Mouse (Mus musculus) limb, embryonic 12.5 days (tissue): Measurements from ENCODE around the gene Pigl. TPM values are rescaled to one million over a fixed set of nuclear protein-coding genes. Genes with fewer than 3 reads are reported as not detected.
"Not testable (repeated sequence)": the region's sequence is repeated elsewhere in the genome, so short reads cannot be mapped to it uniquely, and the experiment has no call there.

Experiments
- ATAC-seq: fragments of 200-750 bp; cut with Nextera tagmentation; 2 replicates; pipeline ENCODE4 v1.8.0; 2017; ENCODE audit warnings: low read depth, moderate TSS enrichment; ENCODE audit not compliant: insufficient number of reproducible peaks, insufficient read depth, low FRiP score, low TSS enrichment
- H3K27ac ChIP-seq: fragments of 300-500 bp; sonication (generic); 2 replicates; pipeline ENCODE4 v1.5.1; 2016; ENCODE audit warnings: mild to moderate bottlenecking, moderate library complexity
- H3K27me3 ChIP-seq: fragments of 300-500 bp; sonication (generic); 2 replicates; pipeline ENCODE4 v1.6.1; 2016; ENCODE audit warnings: mild to moderate bottlenecking, moderate library complexity
- H3K36me3 ChIP-seq: fragments of 300-500 bp; sonication (generic); 2 replicates; pipeline ENCODE4 v1.6.1; 2016; ENCODE audit warnings: mild to moderate bottlenecking, moderate library complexity
- H3K4me1 ChIP-seq: fragments of 300-500 bp; sonication (generic); replicated peaks from 2 replicates; pipeline ENCODE4 v1.6.1; 2016
- H3K4me2 ChIP-seq: fragments of 300-500 bp; sonication (generic); 2 replicates; pipeline ENCODE4 v1.6.1; 2016; ENCODE audit warnings: mild to moderate bottlenecking, moderate library complexity
- H3K4me3 ChIP-seq: fragments of 300-500 bp; sonication (generic); replicated peaks from 2 replicates; pipeline ENCODE4 v1.5.1; 2016; ENCODE audit warnings: mild to moderate bottlenecking
- H3K9ac ChIP-seq: fragments of 300-500 bp; sonication (generic); replicated peaks from 2 replicates; pipeline ENCODE4 v1.6.1; 2016; ENCODE audit warnings: mild to moderate bottlenecking, moderate library complexity
- H3K9me3 ChIP-seq: fragments of 300-500 bp; sonication (generic); 2 replicates; pipeline ENCODE4 v1.6.1; 2016; ENCODE audit warnings: mild to moderate bottlenecking, moderate library complexity
- WGBS: fragments of 180-500 bp; shearing (Covaris S2); methylation state at CpG from one replicate; pipeline ENCODE4 v1.1.7; 2016; 5-methylcytosine and 5-hydroxymethylcytosine counted together
- polyA plus RNA-seq: library from polyadenylated mRNA; unstranded; fragments of >200 nt; fragmentation: Nextera tagmentation; extraction: Ambion mirVana; gene quantifications from 2 replicates; pipeline ENCODE4 v1.2.1, GENCODE M21; 2016

The Pigl gene
- polyA plus RNA-seq, 1 experiment from 2014 or later = 9.5 TPM

- no peak for ATAC-seq
- peaks cover 14% of the 10 kb centered on the region for H3K4me1 ChIP-seq
- WGBS = 61% methylated on average over 3 of the region's 3 CpGs
- H3K4me3 ChIP-seq = no peak overlapping the region
- no peaks in the 10 kb centered on the region for H3K27me3 ChIP-seq
- no peak overlapping the region for H3K27ac ChIP-seq
- no peak overlapping the region for H3K9ac ChIP-seq
- H3K9me3 ChIP-seq = no peaks in the 10 kb centered on the region
- no peak overlapping the region for H3K4me2 ChIP-seq
- no peaks in the 10 kb centered on the region for H3K36me3 ChIP-seq
Observed at GRCm38 (mm10) chr11:62497181-62497580, 38.9 kb downstream of the Pigl start.

GRCm38 (mm10) chr11:62498802-62499201 lies 40.5 kb downstream of the Pigl start:
- no peaks in the 10 kb centered on the region for H3K36me3 ChIP-seq
- H3K4me2 ChIP-seq = no peak overlapping the region
- no peak overlapping the region for H3K27ac ChIP-seq
- H3K27me3 ChIP-seq = no peaks in the 10 kb centered on the region
- H3K4me3 ChIP-seq = no peak overlapping the region
- 91% methylated on average over 2 of the region's 2 CpGs for WGBS
- ATAC-seq = no peak
- H3K9ac ChIP-seq = no peak overlapping the region
- H3K9me3 ChIP-seq = no peaks in the 10 kb centered on the region
- peaks cover 14% of the 10 kb centered on the region for H3K4me1 ChIP-seq

GRCm38 (mm10) chr11:62500529-62500928 lies 42.3 kb downstream of the Pigl start:
- H3K4me2 ChIP-seq = no peak overlapping the region
- 87% methylated on average over 2 of the region's 2 CpGs for WGBS
- H3K36me3 ChIP-seq = no peaks in the 10 kb centered on the region
- no peaks in the 10 kb centered on the region for H3K9me3 ChIP-seq
- H3K4me1 ChIP-seq = peaks cover 3% of the 10 kb centered on the region
- H3K4me3 ChIP-seq = no peak overlapping the region
- no peak overlapping the region for H3K9ac ChIP-seq
- no peak overlapping the region for H3K27ac ChIP-seq
- H3K27me3 ChIP-seq = no peaks in the 10 kb centered on the region
- no peak for ATAC-seq

DNA sequence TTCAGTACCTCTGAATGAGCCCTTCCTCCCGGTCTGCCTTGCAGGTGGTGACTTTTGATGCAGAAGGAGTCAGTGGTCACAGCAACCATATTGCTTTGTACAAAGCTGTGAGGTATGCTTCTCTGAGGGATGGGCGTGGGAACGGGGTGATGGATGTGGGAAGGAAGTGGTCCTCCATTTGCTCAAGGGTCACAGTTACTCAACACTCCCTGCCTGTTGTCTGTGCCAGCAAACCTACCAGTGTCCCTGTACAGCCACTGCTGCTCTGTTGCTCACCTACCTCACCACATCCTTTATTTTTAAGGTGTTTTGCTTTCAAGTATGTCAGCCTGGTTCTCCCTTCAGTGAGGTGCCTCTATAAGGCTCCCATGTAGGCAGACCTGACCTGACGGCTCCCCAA lies 49.4 kb downstream of the Pigl start:
- H3K4me2 ChIP-seq = no peak overlapping the region
- no peak overlapping the region for H3K4me3 ChIP-seq
- 87% methylated on average over 4 of the region's 4 CpGs for WGBS
- H3K9me3 ChIP-seq = no peaks in the 10 kb centered on the region
- no peak for ATAC-seq
- no peak overlapping the region for H3K9ac ChIP-seq
- H3K4me1 ChIP-seq = no peaks in the 10 kb centered on the region
- no peaks in the 10 kb centered on the region; the same call in 1 of the 2 replicates for H3K36me3 ChIP-seq
- no peak overlapping the region for H3K27ac ChIP-seq
- H3K27me3 ChIP-seq = no peaks in the 10 kb centered on the region

- not testable (repeated sequence) for ATAC-seq, H3K4me2 ChIP-seq, H3K4me1 ChIP-seq, H3K4me3 ChIP-seq, H3K27ac ChIP-seq, H3K9ac ChIP-seq, H3K36me3 ChIP-seq, H3K9me3 ChIP-seq, H3K27me3 ChIP-seq
- 96% methylated on average over 13 of the region's 13 CpGs for WGBS
Observed at GRCm38 (mm10) chr11:62508365-62508764, 50.1 kb downstream of the Pigl start.

GRCm38 (mm10) chr11:62508816-62509215 lies 50.6 kb downstream of the Pigl start:
- H3K4me2 ChIP-seq, H3K4me3 ChIP-seq, H3K9me3 ChIP-seq, H3K27me3 ChIP-seq, H3K4me1 ChIP-seq, ATAC-seq, H3K27ac ChIP-seq, H3K9ac ChIP-seq, H3K36me3 ChIP-seq: not testable (repeated sequence)
- 96% methylated on average over 5 of the region's 5 CpGs for WGBS

DNA sequence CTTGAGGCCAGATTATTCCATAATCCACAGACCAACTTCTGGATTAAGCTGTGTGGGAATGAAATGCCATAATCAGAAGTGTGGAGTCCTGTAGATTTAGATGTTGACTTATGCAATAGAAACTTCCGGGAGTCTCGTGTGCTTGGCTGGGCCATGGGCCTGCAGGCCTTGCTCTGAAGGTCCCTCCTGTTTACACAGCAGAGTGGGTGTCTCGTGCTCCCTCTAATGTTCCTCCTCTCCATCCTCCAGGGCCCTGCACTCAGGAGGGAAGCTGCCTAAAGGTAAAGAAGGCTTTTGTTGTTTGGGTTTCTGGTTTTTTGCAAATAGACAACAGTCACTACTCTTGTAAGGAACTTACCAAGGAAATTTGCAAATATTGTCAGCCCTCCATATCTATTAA lies 51.3 kb downstream of the Pigl start:
- Histone ChIP-seq H3K27me3 (no peaks in the 10 kb centered on the region), H3K27ac (no peak overlapping the region), H3K4me1 (no peaks in the 10 kb centered on the region), H3K36me3 (peaks cover 5% of the 10 kb centered on the region; the same call in 1 of the 2 replicates), H3K9ac (no peak overlapping the region), H3K9me3 (no peaks in the 10 kb centered on the region), H3K4me3 (no peak overlapping the region), H3K4me2 (no peak overlapping the region)
- ATAC-seq = no peak
- 77% methylated on average over 3 of the region's 3 CpGs for WGBS

DNA sequence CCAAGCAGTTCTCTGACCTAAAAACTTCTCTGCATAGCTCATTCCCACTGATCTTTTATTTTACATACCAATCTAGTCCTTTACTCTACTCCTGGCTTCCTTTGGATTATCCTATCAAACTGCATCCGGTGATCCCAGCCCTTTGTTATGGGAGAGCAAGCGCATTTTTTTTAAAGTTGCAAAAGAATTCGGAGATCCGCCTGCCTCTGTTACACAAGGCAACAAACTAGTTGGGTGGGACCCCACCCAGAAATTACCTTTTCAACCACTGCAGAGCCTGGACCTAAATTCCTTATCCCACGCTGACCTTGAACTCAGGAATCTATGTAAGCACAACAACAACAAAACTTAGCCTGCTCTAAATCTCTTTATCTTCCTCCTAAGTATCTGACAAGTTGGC lies 52.7 kb downstream of the Pigl start:
- Histone ChIP-seq H3K4me2 (no peak overlapping the region), H3K27me3 (no peaks in the 10 kb centered on the region), H3K27ac (no peak overlapping the region), H3K36me3 (peaks cover 5% of the 10 kb centered on the region; the same call in 1 of the 2 replicates), H3K9me3 (no peaks in the 10 kb centered on the region), H3K9ac (no peak overlapping the region), H3K4me3 (no peak overlapping the region), H3K4me1 (no peaks in the 10 kb centered on the region)
- 86% methylated on average over 5 of the region's 5 CpGs for WGBS
- ATAC-seq = no peak

DNA sequence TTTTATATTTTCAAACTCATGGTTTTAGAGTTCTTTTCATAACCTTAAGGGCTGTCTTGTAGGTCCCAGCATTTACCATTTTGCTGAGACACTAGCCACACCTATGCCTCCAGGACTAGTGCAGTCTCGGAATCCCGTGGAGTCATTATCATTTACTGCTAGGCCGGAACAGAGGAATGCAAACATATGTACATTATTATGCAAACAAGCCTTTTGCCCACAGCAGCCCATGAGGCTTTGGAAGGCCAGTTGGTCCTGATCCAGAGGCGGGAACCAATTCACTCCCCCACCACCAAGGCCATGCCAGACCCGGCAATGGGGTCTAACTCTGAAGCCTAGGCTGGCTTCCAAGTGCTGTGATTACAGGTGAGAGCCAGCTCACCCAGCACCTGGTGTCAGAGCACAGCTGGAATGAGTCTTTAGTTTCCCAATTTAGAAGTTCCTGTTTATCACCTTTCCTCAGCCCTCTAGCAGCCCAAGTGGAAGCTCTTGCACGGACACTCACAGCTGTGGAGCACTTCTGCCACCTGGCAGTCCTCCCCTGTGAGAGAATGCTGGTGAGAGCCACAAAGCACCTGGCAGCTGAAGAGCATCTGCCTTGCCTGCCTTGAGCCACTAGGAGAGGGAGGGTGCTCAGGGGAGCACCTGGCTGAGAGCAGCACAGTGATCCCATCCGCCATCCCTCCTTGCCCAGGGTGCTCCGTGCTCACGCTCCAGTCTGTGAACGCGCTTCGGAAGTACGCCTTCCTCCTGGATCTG lies 53.4 kb downstream of the Pigl start:
- Histone ChIP-seq H3K4me1 (no peaks in the 10 kb centered on the region), H3K27me3 (no peaks in the 10 kb centered on the region), H3K4me3 (no peak overlapping the region), H3K36me3 (peaks cover 5% of the 10 kb centered on the region; the same call in 1 of the 2 replicates), H3K9ac (no peak overlapping the region), H3K9me3 (no peaks in the 10 kb centered on the region), H3K4me2 (no peak overlapping the region), H3K27ac (no peak overlapping the region)
- WGBS = 82% methylated on average over 13 of the region's 13 CpGs
- ATAC-seq = no peak

- 89% methylated on average over 8 of the region's 8 CpGs for WGBS
- Histone ChIP-seq H3K4me1 (no peaks in the 10 kb centered on the region), H3K27me3 (no peaks in the 10 kb centered on the region), H3K4me2 (no peak overlapping the region), H3K4me3 (no peak overlapping the region), H3K36me3 (peaks cover 5% of the 10 kb centered on the region; the same call in 1 of the 2 replicates), H3K9ac (no peak overlapping the region), H3K9me3 (no peaks in the 10 kb centered on the region), H3K27ac (no peak overlapping the region)
- no peak for ATAC-seq
Observed at GRCm38 (mm10) chr11:62512529-62513080, 54.3 kb downstream of the Pigl start.

DNA sequence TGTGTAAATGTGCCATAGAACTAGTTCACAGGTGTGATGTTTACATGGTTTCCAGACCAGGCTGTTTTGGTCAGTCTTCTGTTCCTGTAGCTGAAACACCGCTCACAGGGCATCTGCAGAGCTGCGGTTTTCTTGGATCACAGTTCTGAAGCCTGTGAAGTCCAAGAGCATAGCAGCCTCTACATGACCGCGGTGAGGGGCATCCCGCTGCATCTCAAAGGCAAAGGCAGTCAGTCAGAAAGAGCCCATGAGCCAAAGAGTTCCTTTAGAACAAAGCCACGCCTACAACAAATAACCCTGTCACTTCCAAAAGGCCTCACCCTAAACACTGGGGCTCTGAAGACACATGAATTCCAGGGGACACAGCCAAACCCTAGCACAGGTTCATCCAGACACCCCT lies 55.1 kb downstream of the Pigl start:
- H3K4me3 ChIP-seq = no peak overlapping the region
- H3K9ac ChIP-seq = no peak overlapping the region
- H3K27ac ChIP-seq = no peak overlapping the region
- WGBS = 80% methylated on average over 6 of the region's 6 CpGs
- H3K4me1 ChIP-seq = no peaks in the 10 kb centered on the region
- no peaks in the 10 kb centered on the region for H3K27me3 ChIP-seq
- H3K36me3 ChIP-seq = peaks cover 5% of the 10 kb centered on the region; the same call in 1 of the 2 replicates
- H3K4me2 ChIP-seq = no peak overlapping the region
- H3K9me3 ChIP-seq = no peaks in the 10 kb centered on the region
- ATAC-seq = no peak
